Mouse (Mus musculus): ENCODE data around the gene Txndc17.

Gene Txndc17

DNA sequence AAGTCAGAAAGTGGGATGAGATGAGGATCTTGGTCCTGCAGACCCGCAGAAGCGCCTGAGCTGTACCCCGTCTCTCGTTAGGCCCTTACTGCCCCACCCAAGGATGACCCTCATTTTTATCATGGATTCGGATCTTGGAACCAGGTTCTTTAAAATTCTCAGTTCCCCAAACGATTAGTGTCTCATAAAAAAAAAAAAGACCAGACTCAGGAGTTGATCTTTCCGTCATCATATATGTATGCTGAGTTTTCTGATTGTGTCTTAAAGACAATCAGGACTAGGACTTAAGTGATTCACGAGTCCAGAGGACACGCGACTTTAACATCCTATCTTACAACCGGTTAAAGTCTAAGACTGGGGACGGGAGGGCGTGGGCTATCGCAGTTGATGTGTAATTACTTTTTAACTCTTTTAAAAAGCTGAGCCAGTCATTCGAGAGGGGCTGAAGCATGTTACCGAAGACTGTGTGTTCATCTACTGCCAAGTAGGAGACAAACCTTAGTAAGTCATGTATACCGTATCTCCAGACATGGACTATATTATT, 559 bp downstream of the Txndc17 start:
- TF ChIP-seq NANOG (IDR thresholded peaks at IDR 0.05; ENCODE audit: borderline replicate concordance, low read length), result no peak
- no peak for TF ChIP-seq POU5F1 (IDR thresholded peaks at IDR 0.05; ENCODE audit: borderline replicate concordance, low read length)
- TF ChIP-seq CTCF (conservative IDR thresholded peaks at IDR 0.05; ENCODE audit: low read length), result no peak
- Histone ChIP-seq H3K9me3 (ENCODE audit: low read length) (no peaks in the 10 kb centered on the region), H3K27me3 (ENCODE audit: insufficient read depth, low read length) (peaks cover 16% of the 10 kb centered on the region), H3K4me1 (replicated peaks; ENCODE audit: low read depth, low read length) (peaks cover 37% of the 10 kb centered on the region), H3K36me3 (ENCODE audit: insufficient read depth, low read length) (peaks cover 47% of the 10 kb centered on the region), H3K4me3 (replicated peaks; ENCODE audit: low read length) (peak overlapping the region; percentile 88)

DNA sequence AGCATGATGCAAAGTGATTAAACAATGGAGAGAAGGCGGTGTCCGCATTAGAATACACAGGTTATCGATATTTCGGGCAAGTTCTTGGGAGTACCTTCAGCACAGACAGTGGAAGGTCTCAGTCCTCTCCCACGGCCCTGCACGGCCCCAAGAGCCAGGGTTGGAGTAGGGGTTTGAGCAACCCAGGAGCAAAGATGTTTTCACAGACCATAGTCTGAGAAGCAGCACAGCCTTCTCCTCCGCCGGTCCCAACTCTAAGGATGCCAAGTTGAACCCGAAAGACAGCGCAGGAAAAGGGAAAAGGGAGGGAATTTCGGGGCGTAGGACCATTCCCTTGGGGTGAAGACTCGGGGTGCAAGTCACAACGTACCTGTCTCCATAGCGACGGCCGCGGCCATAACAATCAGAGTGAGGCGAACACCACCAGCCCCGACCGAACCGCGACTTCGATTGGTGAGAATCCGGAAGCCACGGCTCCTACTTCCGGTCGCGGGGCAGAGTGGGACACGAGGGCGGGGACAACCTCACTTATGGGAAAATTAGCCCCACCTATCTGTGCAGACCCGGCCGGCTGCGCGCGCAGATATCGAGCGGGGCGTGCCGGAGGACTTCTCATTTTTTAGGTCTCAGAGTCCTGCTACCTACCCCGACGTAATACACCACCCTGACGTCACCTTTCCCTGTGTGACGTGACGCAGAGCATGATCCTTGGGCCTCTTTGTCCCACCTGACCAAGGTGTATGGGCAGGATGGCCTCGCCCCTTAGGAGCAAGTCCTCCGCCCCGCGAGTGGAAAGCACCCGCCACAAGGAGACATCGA, 7.5 kb downstream of the Txndc17 start:
- Histone ChIP-seq H3K36me3 (ENCODE audit: insufficient read depth, low read length) (peaks cover 36% of the 10 kb centered on the region), H3K9me3 (ENCODE audit: low read length) (no peaks in the 10 kb centered on the region), H3K4me3 (replicated peaks; ENCODE audit: low read length) (peak overlapping the region; percentile 92), H3K4me1 (replicated peaks; ENCODE audit: low read depth, low read length) (peaks cover 19% of the 10 kb centered on the region), H3K27me3 (ENCODE audit: insufficient read depth, low read length) (0 out of 2 replicates have a peak, but pooled peaks cover 5% of the 10 kb centered on the region)
- TF ChIP-seq POU5F1 (IDR thresholded peaks at IDR 0.05; ENCODE audit: borderline replicate concordance, low read length) (no peak), CTCF (conservative IDR thresholded peaks at IDR 0.05; ENCODE audit: low read length) (no peak), NANOG (IDR thresholded peaks at IDR 0.05; ENCODE audit: borderline replicate concordance, low read length) (no peak)

DNA sequence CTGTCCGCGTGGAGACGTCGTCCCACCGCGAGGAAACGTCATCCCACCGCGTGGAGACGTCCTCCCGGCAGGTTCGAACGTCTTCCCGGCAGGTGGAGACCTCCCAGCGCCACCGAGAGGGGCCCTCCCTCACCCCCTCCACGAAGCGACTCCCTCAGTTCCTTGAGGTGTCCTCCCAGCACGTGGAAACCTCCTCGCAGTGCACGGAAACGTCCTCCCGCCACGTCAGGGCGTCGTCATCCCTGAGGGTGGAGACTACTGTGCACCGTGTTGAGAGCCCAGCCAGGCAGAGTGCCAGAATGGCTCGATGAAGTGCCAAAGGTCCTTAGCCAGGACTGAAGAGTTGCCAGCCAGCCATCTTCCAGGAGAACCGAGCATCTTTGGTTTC, 8.1 kb downstream of the Txndc17 start, which contains the start of gene Med31:
Gene Med31 (minus strand): TSS at position 183 of the 388 bp plus-strand sequence.
- H3K36me3 ChIP-seq (ENCODE audit: insufficient read depth, low read length), result peaks cover 30% of the 10 kb centered on the region
- TF ChIP-seq CTCF (conservative IDR thresholded peaks at IDR 0.05; ENCODE audit: low read length) (no peak), NANOG (IDR thresholded peaks at IDR 0.05; ENCODE audit: borderline replicate concordance, low read length) (no peak), POU5F1 (IDR thresholded peaks at IDR 0.05; ENCODE audit: borderline replicate concordance, low read length) (no peak)
- 0 out of 2 replicates have a peak, but pooled peaks cover 5% of the 10 kb centered on the region for H3K27me3 ChIP-seq (ENCODE audit: insufficient read depth, low read length)
- H3K4me3 ChIP-seq (replicated peaks; ENCODE audit: low read length), result peak within 1 kb of the TSS; percentile 92
- H3K4me1 ChIP-seq (replicated peaks; ENCODE audit: low read depth, low read length), result peaks cover 19% of the 10 kb centered on the region
- no peaks in the 10 kb centered on the region for H3K9me3 ChIP-seq (ENCODE audit: low read length)

DNA sequence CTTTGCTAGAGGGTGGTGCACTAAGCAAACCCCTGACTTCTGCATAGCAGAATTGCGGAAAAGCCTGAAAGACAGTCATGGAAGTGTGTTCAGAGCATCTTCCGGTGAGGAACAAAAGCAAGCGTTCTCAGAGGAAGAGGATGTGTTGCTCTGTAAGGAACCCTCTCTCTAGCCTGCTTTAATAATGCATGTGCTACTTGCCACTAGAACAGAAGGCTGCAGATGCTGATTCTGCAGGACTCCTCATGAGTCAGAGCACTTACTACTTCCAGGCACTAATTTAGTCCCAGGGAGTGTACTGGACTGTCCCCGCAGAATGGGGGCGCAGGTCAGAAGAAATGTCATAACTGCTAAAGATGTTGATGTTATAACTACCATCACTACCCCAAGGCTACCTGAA, 9.8 kb downstream of the Txndc17 start:
- Histone ChIP-seq H3K27me3 (ENCODE audit: insufficient read depth, low read length) (0 out of 2 replicates have a peak, but pooled peaks cover 5% of the 10 kb centered on the region), H3K9me3 (ENCODE audit: low read length) (no peaks in the 10 kb centered on the region), H3K36me3 (ENCODE audit: insufficient read depth, low read length) (peaks cover 13% of the 10 kb centered on the region), H3K4me1 (replicated peaks; ENCODE audit: low read depth, low read length) (peaks cover 21% of the 10 kb centered on the region), H3K4me3 (replicated peaks; ENCODE audit: low read length) (no peak overlapping the region)
- TF ChIP-seq CTCF (conservative IDR thresholded peaks at IDR 0.05; ENCODE audit: low read length), result no peak
- no peak for TF ChIP-seq NANOG (IDR thresholded peaks at IDR 0.05; ENCODE audit: borderline replicate concordance, low read length)
- no peak for TF ChIP-seq POU5F1 (IDR thresholded peaks at IDR 0.05; ENCODE audit: borderline replicate concordance, low read length)

- 0 out of 2 replicates have a peak, but pooled peaks cover 1% of the 10 kb centered on the region for H3K27me3 ChIP-seq (ENCODE audit: insufficient read depth, low read length)
- H3K9me3 ChIP-seq (ENCODE audit: low read length), result no peaks in the 10 kb centered on the region
- TF ChIP-seq CTCF (conservative IDR thresholded peaks at IDR 0.05; ENCODE audit: low read length) (peak; percentile 82), POU5F1 (IDR thresholded peaks at IDR 0.05; ENCODE audit: borderline replicate concordance, low read length) (no peak)
- H3K36me3 ChIP-seq (ENCODE audit: insufficient read depth, low read length), result no peaks in the 10 kb centered on the region
- H3K4me1 ChIP-seq (replicated peaks; ENCODE audit: low read depth, low read length), result peaks cover 21% of the 10 kb centered on the region
- no peak overlapping the region for H3K4me3 ChIP-seq (replicated peaks; ENCODE audit: low read length)
Observed at GRCm38 (mm10) chr11:72221278-72221677, 13.9 kb downstream of the Txndc17 start.

DNA sequence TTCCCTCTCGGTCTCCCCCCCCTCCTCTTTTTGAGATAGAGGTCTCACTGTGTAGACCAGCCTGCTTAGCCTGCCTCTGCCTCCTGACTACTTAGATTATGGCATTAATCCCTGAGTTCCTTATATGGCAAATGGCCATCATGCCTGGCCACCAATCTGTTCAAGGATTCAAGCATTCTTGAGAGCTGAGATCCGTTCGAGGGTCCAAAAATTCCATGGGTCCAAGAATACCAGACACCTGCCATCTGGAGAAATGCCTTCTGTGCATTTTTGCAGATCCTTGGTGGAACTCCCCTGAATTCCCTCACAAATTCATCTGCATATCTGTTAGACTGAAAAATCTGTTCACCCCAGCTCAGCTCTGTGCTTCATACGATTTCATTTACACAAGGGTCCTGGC, 16.1 kb downstream of the Txndc17 start:
- H3K27me3 ChIP-seq (ENCODE audit: insufficient read depth, low read length), result no peaks in the 10 kb centered on the region
- no peaks in the 10 kb centered on the region for H3K9me3 ChIP-seq (ENCODE audit: low read length)
- TF ChIP-seq POU5F1 (IDR thresholded peaks at IDR 0.05; ENCODE audit: borderline replicate concordance, low read length) (no peak), CTCF (conservative IDR thresholded peaks at IDR 0.05; ENCODE audit: low read length) (no peak), NANOG (IDR thresholded peaks at IDR 0.05; ENCODE audit: borderline replicate concordance, low read length) (no peak)
- no peak overlapping the region for H3K4me3 ChIP-seq (replicated peaks; ENCODE audit: low read length)
- peaks cover 28% of the 10 kb centered on the region for H3K4me1 ChIP-seq (replicated peaks; ENCODE audit: low read depth, low read length)
- no peaks in the 10 kb centered on the region for H3K36me3 ChIP-seq (ENCODE audit: insufficient read depth, low read length)

DNA sequence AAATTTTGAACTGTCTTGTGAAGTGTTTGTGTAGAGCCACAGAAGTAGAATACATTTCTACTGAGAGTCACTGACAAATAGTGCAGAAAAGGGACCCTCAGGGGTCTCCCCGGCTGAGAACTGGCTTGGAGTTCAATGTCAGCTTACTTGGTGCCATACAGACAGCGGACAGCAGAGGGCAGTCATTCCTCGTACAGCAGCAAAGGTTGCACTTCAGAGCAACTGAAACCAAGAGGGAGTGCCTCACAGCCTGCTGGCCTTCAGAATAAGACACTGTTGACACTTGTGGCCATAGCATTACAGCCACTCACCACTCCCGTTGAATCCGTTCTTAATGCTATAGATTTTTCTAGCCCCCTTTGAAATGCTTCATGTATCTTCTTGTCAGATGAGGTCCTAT, 17.5 kb downstream of the Txndc17 start:
- TF ChIP-seq NANOG (IDR thresholded peaks at IDR 0.05; ENCODE audit: borderline replicate concordance, low read length), result no peak
- TF ChIP-seq CTCF (conservative IDR thresholded peaks at IDR 0.05; ENCODE audit: low read length), result peak; percentile 75
- TF ChIP-seq POU5F1 (IDR thresholded peaks at IDR 0.05; ENCODE audit: borderline replicate concordance, low read length), result no peak
- H3K27me3 ChIP-seq (ENCODE audit: insufficient read depth, low read length), result no peaks in the 10 kb centered on the region
- H3K36me3 ChIP-seq (ENCODE audit: insufficient read depth, low read length), result no peaks in the 10 kb centered on the region
- H3K4me3 ChIP-seq (replicated peaks; ENCODE audit: low read length), result no peak overlapping the region
- no peaks in the 10 kb centered on the region for H3K9me3 ChIP-seq (ENCODE audit: low read length)
- peaks cover 24% of the 10 kb centered on the region for H3K4me1 ChIP-seq (replicated peaks; ENCODE audit: low read depth, low read length)

DNA sequence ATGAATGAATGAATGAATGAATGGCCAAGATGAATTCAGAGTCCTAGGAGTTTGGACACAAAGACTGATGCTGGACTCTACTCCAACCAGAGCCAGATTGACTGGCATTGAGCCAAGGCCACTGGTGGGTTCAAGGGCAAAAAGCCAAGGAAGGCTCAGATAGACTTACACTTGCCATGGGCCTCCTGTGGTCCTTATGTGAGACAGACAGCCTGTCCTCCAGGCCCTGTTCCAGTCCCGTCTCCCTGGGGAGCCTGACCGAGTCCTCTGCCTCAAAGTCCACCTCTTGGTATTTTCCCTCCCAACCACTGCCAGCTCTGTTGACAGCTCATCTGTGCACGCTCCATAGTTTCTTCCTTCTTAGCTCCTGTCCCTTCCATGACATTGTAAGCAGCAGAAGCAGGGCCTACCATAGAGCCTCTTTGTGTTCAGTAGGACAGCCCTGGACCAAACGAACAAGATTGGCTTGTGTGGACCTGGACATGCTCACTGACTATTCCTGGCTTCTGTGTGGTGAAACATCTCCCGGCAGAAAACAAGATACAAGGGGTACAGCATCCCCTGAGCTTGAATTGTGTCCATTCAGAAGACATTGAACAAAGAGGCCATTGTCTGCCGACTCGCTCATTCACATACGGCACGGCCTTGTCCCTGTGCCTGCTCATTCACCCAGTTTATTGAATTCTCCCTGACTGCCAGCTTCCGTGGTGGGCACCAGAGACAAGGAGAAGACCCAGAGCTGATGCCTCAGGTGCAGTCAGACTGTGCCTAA, 18.9 kb downstream of the Txndc17 start:
- Histone ChIP-seq H3K27me3 (ENCODE audit: insufficient read depth, low read length) (no peaks in the 10 kb centered on the region), H3K9me3 (ENCODE audit: low read length) (no peaks in the 10 kb centered on the region), H3K4me1 (replicated peaks; ENCODE audit: low read depth, low read length) (peaks cover 24% of the 10 kb centered on the region), H3K4me3 (replicated peaks; ENCODE audit: low read length) (no peak overlapping the region), H3K36me3 (ENCODE audit: insufficient read depth, low read length) (no peaks in the 10 kb centered on the region)
- TF ChIP-seq CTCF (conservative IDR thresholded peaks at IDR 0.05; ENCODE audit: low read length), result no peak
- no peak for TF ChIP-seq POU5F1 (IDR thresholded peaks at IDR 0.05; ENCODE audit: borderline replicate concordance, low read length)
- no peak for TF ChIP-seq NANOG (IDR thresholded peaks at IDR 0.05; ENCODE audit: borderline replicate concordance, low read length)
